Mouse (Mus musculus): ENCODE measurements at regions not wholly inside any gene's neighbourhood (a gene's known extent, or its start where the extent isn't known, plus 50 kb on each side); places are given as distances from the start of the nearest gene placed in this dataset.
"Not testable (repeated sequence)": the region's sequence is repeated elsewhere in the genome, so short reads cannot be mapped to it uniquely, and the experiment has no call there.

- not testable (repeated sequence) for DNase-seq (ENCODE audit: low spot score in 2 of 2)
Observed at GRCm38 (mm10) chr13:75483157-75483915, 223.2 kb upstream of the Ell2 start.

- not testable (repeated sequence) for DNase-seq (ENCODE audit: low spot score in 2 of 2)
Observed at GRCm38 (mm10) chr13:75484252-75484651, 222.3 kb upstream of the Ell2 start.

- no peak for DNase-seq (ENCODE audit: low spot score in 2 of 2)
Observed at GRCm38 (mm10) chr13:75501530-75501929, 205.0 kb upstream of the Ell2 start.

- DNase-seq (ENCODE audit: low spot score in 2 of 2), result no peak
Observed at GRCm38 (mm10) chr13:75503394-75503793, 203.2 kb upstream of the Ell2 start.

- DNase-seq (ENCODE audit: low spot score in 2 of 2), result no peak
Observed at GRCm38 (mm10) chr13:75514315-75515020, 192.1 kb upstream of the Ell2 start.

- DNase-seq (ENCODE audit: low spot score in 2 of 2), result no peak
Observed at GRCm38 (mm10) chr13:75523293-75524278, 183.0 kb upstream of the Ell2 start.

GRCm38 (mm10) chr13:75524481-75524880 is 182.1 kb upstream of the Ell2 start:
- DNase-seq (ENCODE audit: low spot score in 2 of 2), result no peak

GRCm38 (mm10) chr13:75531566-75531965 is 175.0 kb upstream of the Ell2 start:
- DNase-seq (ENCODE audit: low spot score in 2 of 2), result no peak

GRCm38 (mm10) chr13:75541446-75541845 is 165.1 kb upstream of the Ell2 start:
- no peak for DNase-seq (ENCODE audit: low spot score in 2 of 2)

- DNase-seq (ENCODE audit: low spot score in 2 of 2), result no peak
Observed at GRCm38 (mm10) chr13:75542253-75542945, 164.2 kb upstream of the Ell2 start.

- DNase-seq (ENCODE audit: low spot score in 2 of 2), result no peak
Observed at GRCm38 (mm10) chr13:75542946-75543327, 163.6 kb upstream of the Ell2 start.

- DNase-seq (ENCODE audit: low spot score in 2 of 2), result no peak
Observed at GRCm38 (mm10) chr13:75543595-75543994, 163.0 kb upstream of the Ell2 start.

- DNase-seq (ENCODE audit: low spot score in 2 of 2), result no peak
Observed at GRCm38 (mm10) chr13:75544728-75545127, 161.8 kb upstream of the Ell2 start.

- no peak for DNase-seq (ENCODE audit: low spot score in 2 of 2)
Observed at GRCm38 (mm10) chr13:75547791-75548190, 158.8 kb upstream of the Ell2 start.

GRCm38 (mm10) chr13:75578971-75579370 is 127.6 kb upstream of the Ell2 start:
- DNase-seq (ENCODE audit: low spot score in 2 of 2), result no peak

GRCm38 (mm10) chr13:75590836-75591235 is 115.7 kb upstream of the Ell2 start:
- no peak for DNase-seq (ENCODE audit: low spot score in 2 of 2)

- no peak for DNase-seq (ENCODE audit: low spot score in 2 of 2)
Observed at GRCm38 (mm10) chr13:75596856-75597255, 109.7 kb upstream of the Ell2 start.

GRCm38 (mm10) chr13:75598186-75598585 is 108.4 kb upstream of the Ell2 start:
- DNase-seq (ENCODE audit: low spot score in 2 of 2), result no peak

GRCm38 (mm10) chr13:75598675-75599074 is 107.9 kb upstream of the Ell2 start:
- DNase-seq (ENCODE audit: low spot score in 2 of 2), result no peak

GRCm38 (mm10) chr13:75623229-75623628 is 83.3 kb upstream of the Ell2 start:
- DNase-seq (ENCODE audit: low spot score in 2 of 2), result no peak

- DNase-seq (ENCODE audit: low spot score in 2 of 2), result no peak
Observed at GRCm38 (mm10) chr13:75627405-75627804, 79.2 kb upstream of the Ell2 start.
